Mouse (Mus musculus): ENCODE data around the gene Daam1. TPM values are rescaled to one million over a fixed set of nuclear protein-coding genes. Genes with fewer than 3 reads are reported as not detected.

Gene Daam1
- polyA plus RNA-seq, 1 experiment from 2014 or later = 11.6 TPM

- DNase-seq (ENCODE audit: low spot score) = no peak
- H3K27me3 ChIP-seq (ENCODE audit: insufficient read depth, poor library complexity, severe bottlenecking) = no peaks in the 10 kb centered on the region
- no peak overlapping the region for H3K27ac ChIP-seq
- H3K4me1 ChIP-seq (replicated peaks) = no peaks in the 10 kb centered on the region; the same call in 1 of the 2 replicates
- H3K36me3 ChIP-seq = no peaks in the 10 kb centered on the region
- WGBS = 90% methylated on average over 14 of the region's 14 CpGs
- H3K9me3 ChIP-seq = no peaks in the 10 kb centered on the region
- no peak overlapping the region for H3K4me3 ChIP-seq
These were observed 18.3 kb upstream of the Daam1 start for GRCm38 (mm10) chr12:71812567-71812966.

- H3K4me3 ChIP-seq = no peak overlapping the region
- H3K27me3 ChIP-seq (ENCODE audit: insufficient read depth, poor library complexity, severe bottlenecking) = no peaks in the 10 kb centered on the region
- H3K27ac ChIP-seq = no peak overlapping the region
- H3K36me3 ChIP-seq = no peaks in the 10 kb centered on the region
- no peaks in the 10 kb centered on the region for H3K9me3 ChIP-seq
- DNase-seq (ENCODE audit: low spot score) = no peak
- no peaks in the 10 kb centered on the region; the same call in 1 of the 2 replicates for H3K4me1 ChIP-seq (replicated peaks)
- WGBS = 85% methylated on average over 9 of the region's 9 CpGs
These were observed 17.6 kb upstream of the Daam1 start for GRCm38 (mm10) chr12:71813251-71813650.

GRCm38 (mm10) chr12:71813761-71814160 is 17.1 kb upstream of the Daam1 start:
- Histone ChIP-seq H3K36me3 (no peaks in the 10 kb centered on the region), H3K27ac (peak overlapping the region; percentile 29; the same call in 1 of the 2 replicates), H3K9me3 (no peaks in the 10 kb centered on the region), H3K4me3 (no peak overlapping the region), H3K4me1 (replicated peaks) (no peaks in the 10 kb centered on the region; the same call in 1 of the 2 replicates), H3K27me3 (ENCODE audit: insufficient read depth, poor library complexity, severe bottlenecking) (no peaks in the 10 kb centered on the region)
- WGBS = 49% methylated on average over 7 of the region's 7 CpGs
- DNase-seq (ENCODE audit: low spot score) = peak; percentile 10

GRCm38 (mm10) chr12:71820094-71820493 is 10.8 kb upstream of the Daam1 start:
- no peak overlapping the region for H3K27ac ChIP-seq
- H3K4me3 ChIP-seq = no peak overlapping the region
- H3K4me1 ChIP-seq (replicated peaks) = no peaks in the 10 kb centered on the region
- peaks cover 5% of the 10 kb centered on the region; the same call in 1 of the 2 replicates for H3K27me3 ChIP-seq (ENCODE audit: insufficient read depth, poor library complexity, severe bottlenecking)
- no peak for DNase-seq (ENCODE audit: low spot score)
- no peaks in the 10 kb centered on the region for H3K9me3 ChIP-seq
- H3K36me3 ChIP-seq = no peaks in the 10 kb centered on the region
- 83% methylated on average over 5 of the region's 5 CpGs for whole genome bisulfite sequencing

GRCm38 (mm10) chr12:71821272-71821671 is 9.6 kb upstream of the Daam1 start:
- Histone ChIP-seq H3K9me3 (no peaks in the 10 kb centered on the region), H3K4me3 (no peak overlapping the region), H3K36me3 (no peaks in the 10 kb centered on the region), H3K27ac (no peak overlapping the region), H3K27me3 (ENCODE audit: insufficient read depth, poor library complexity, severe bottlenecking) (peaks cover 16% of the 10 kb centered on the region), H3K4me1 (replicated peaks) (no peaks in the 10 kb centered on the region)
- no peak for DNase-seq (ENCODE audit: low spot score)
- 89% methylated on average over 5 of the region's 5 CpGs for WGBS

GRCm38 (mm10) chr12:71821743-71822142 is 9.1 kb upstream of the Daam1 start:
- no peak overlapping the region for H3K27ac ChIP-seq
- 86% methylated on average over 8 of the region's 8 CpGs for WGBS
- H3K9me3 ChIP-seq = no peaks in the 10 kb centered on the region
- H3K4me1 ChIP-seq (replicated peaks) = no peaks in the 10 kb centered on the region
- H3K27me3 ChIP-seq (ENCODE audit: insufficient read depth, poor library complexity, severe bottlenecking) = peaks cover 20% of the 10 kb centered on the region
- no peaks in the 10 kb centered on the region for H3K36me3 ChIP-seq
- DNase-seq (ENCODE audit: low spot score) = no peak
- H3K4me3 ChIP-seq = no peak overlapping the region

GRCm38 (mm10) chr12:71824927-71825326 is 6.0 kb upstream of the Daam1 start:
- Histone ChIP-seq H3K36me3 (no peaks in the 10 kb centered on the region), H3K4me3 (no peak overlapping the region), H3K27ac (no peak overlapping the region), H3K27me3 (ENCODE audit: insufficient read depth, poor library complexity, severe bottlenecking) (peaks cover 50% of the 10 kb centered on the region), H3K9me3 (no peaks in the 10 kb centered on the region), H3K4me1 (replicated peaks) (peaks cover under 1% of the 10 kb centered on the region; the same call in 1 of the 2 replicates)
- WGBS = 71% methylated on average over 6 of the region's 6 CpGs
- DNase-seq (ENCODE audit: low spot score) = no peak

GRCm38 (mm10) chr12:71830139-71830538 is 739 bp upstream of the Daam1 start:
- peak overlapping the region; percentile 95 for H3K27ac ChIP-seq
- DNase-seq (ENCODE audit: low spot score) = no peak
- H3K27me3 ChIP-seq (ENCODE audit: insufficient read depth, poor library complexity, severe bottlenecking) = peaks cover 44% of the 10 kb centered on the region
- no peaks in the 10 kb centered on the region for H3K36me3 ChIP-seq
- 15% methylated on average over 10 of the region's 10 CpGs for WGBS
- no peaks in the 10 kb centered on the region for H3K9me3 ChIP-seq
- H3K4me3 ChIP-seq = peak overlapping the region; percentile 91
- H3K4me1 ChIP-seq (replicated peaks) = peaks cover 42% of the 10 kb centered on the region

GRCm38 (mm10) chr12:71831258-71832087 is 595 bp downstream of the Daam1 start:
- WGBS = under 1% methylated on average over 59 of the region's 59 CpGs
- Histone ChIP-seq H3K4me3 (peak overlapping the region; percentile 91), H3K4me1 (replicated peaks) (peaks cover 43% of the 10 kb centered on the region), H3K36me3 (no peaks in the 10 kb centered on the region), H3K27me3 (ENCODE audit: insufficient read depth, poor library complexity, severe bottlenecking) (peaks cover 32% of the 10 kb centered on the region), H3K9me3 (no peaks in the 10 kb centered on the region), H3K27ac (peak overlapping the region; percentile 95)
- DNase-seq (ENCODE audit: low spot score) = peak; percentile 50

- H3K9me3 ChIP-seq = no peaks in the 10 kb centered on the region
- peaks cover 26% of the 10 kb centered on the region for H3K27me3 ChIP-seq (ENCODE audit: insufficient read depth, poor library complexity, severe bottlenecking)
- WGBS = 1% methylated on average over 12 of the region's 12 CpGs
- H3K4me1 ChIP-seq (replicated peaks) = peaks cover 47% of the 10 kb centered on the region
- peak overlapping the region; percentile 95 for H3K27ac ChIP-seq
- peak; percentile 89 for DNase-seq (ENCODE audit: low spot score)
- H3K4me3 ChIP-seq = peak overlapping the region; percentile 91
- no peaks in the 10 kb centered on the region for H3K36me3 ChIP-seq
These were observed 1.3 kb downstream of the Daam1 start for GRCm38 (mm10) chr12:71832225-71832624.

GRCm38 (mm10) chr12:71834041-71834440 is 3.2 kb downstream of the Daam1 start:
- H3K27me3 ChIP-seq (ENCODE audit: insufficient read depth, poor library complexity, severe bottlenecking) = peaks cover 8% of the 10 kb centered on the region
- no peaks in the 10 kb centered on the region for H3K36me3 ChIP-seq
- H3K4me1 ChIP-seq (replicated peaks) = peaks cover 64% of the 10 kb centered on the region
- H3K9me3 ChIP-seq = no peaks in the 10 kb centered on the region
- 67% methylated on average over 7 of the region's 7 CpGs for WGBS
- H3K27ac ChIP-seq = no peak overlapping the region
- DNase-seq (ENCODE audit: low spot score) = no peak
- H3K4me3 ChIP-seq = no peak overlapping the region

GRCm38 (mm10) chr12:71835966-71836668 is 5.2 kb downstream of the Daam1 start:
- Histone ChIP-seq H3K4me3 (no peak overlapping the region), H3K9me3 (no peaks in the 10 kb centered on the region), H3K36me3 (no peaks in the 10 kb centered on the region), H3K27ac (no peak overlapping the region), H3K27me3 (ENCODE audit: insufficient read depth, poor library complexity, severe bottlenecking) (no peaks in the 10 kb centered on the region), H3K4me1 (replicated peaks) (peaks cover 76% of the 10 kb centered on the region)
- 87% methylated on average over 5 of the region's 5 CpGs for WGBS
- no peak for DNase-seq (ENCODE audit: low spot score)

GRCm38 (mm10) chr12:71836776-71837175 is 5.9 kb downstream of the Daam1 start:
- no peaks in the 10 kb centered on the region for H3K9me3 ChIP-seq
- peaks cover 78% of the 10 kb centered on the region for H3K4me1 ChIP-seq (replicated peaks)
- no peaks in the 10 kb centered on the region for H3K27me3 ChIP-seq (ENCODE audit: insufficient read depth, poor library complexity, severe bottlenecking)
- no peak overlapping the region for H3K4me3 ChIP-seq
- no peak overlapping the region for H3K27ac ChIP-seq
- DNase-seq (ENCODE audit: low spot score) = no peak
- H3K36me3 ChIP-seq = no peaks in the 10 kb centered on the region
- WGBS = 90% methylated on average over 6 of the region's 6 CpGs

Data from hindbrain, embryonic 10.5 days (tissue).